Mouse (Mus musculus) kidney, embryonic 16.5 days (tissue): ENCODE data around the gene Txnip. TPM values are rescaled to one million over a fixed set of nuclear protein-coding genes. Genes with fewer than 3 reads are reported as not detected.
A peak's percentile ranks its signal among the peaks of the same experiment; 100 is the strongest.
"Not testable (repeated sequence)": the region's sequence is repeated elsewhere in the genome, so short reads cannot be mapped to it uniquely, and the experiment has no call there.

Source experiments
- ATAC-seq: fragments of 200-750 bp; cut with Nextera tagmentation; 2 replicates; pipeline ENCODE4 v1.8.0; 2017; ENCODE audit warnings: moderate TSS enrichment; ENCODE audit not compliant: low FRiP score, low TSS enrichment
- H3K27ac ChIP-seq: fragments of 300-500 bp; sonication (generic); 2 replicates; pipeline ENCODE4 v1.5.1; 2014; ENCODE audit warnings: low read length
- H3K27me3 ChIP-seq: fragments of 300-500 bp; sonication (generic); 2 replicates; pipeline ENCODE4 v1.6.1; 2014; ENCODE audit warnings: low read length, control low read depth, mixed read lengths; ENCODE audit not compliant: insufficient read depth
- H3K36me3 ChIP-seq: fragments of 300-500 bp; sonication (generic); 2 replicates; pipeline ENCODE4 v1.6.1; 2014; ENCODE audit warnings: low read length, control low read depth, mixed read lengths; ENCODE audit not compliant: insufficient read depth
- H3K4me1 ChIP-seq: fragments of 300-500 bp; sonication (generic); 2 replicates; pipeline ENCODE4 v1.6.1; 2014; ENCODE audit warnings: low read length, control low read depth, mixed read lengths; ENCODE audit not compliant: insufficient read depth
- H3K4me2 ChIP-seq: fragments of 300-500 bp; sonication (generic); replicated peaks from 2 replicates; pipeline ENCODE4 v1.6.1; 2014; ENCODE audit warnings: low read depth, low read length
- H3K4me3 ChIP-seq: fragments of 300-500 bp; sonication (generic); 2 replicates; pipeline ENCODE4 v1.5.1; 2014; ENCODE audit warnings: mild to moderate bottlenecking, low read length
- H3K9ac ChIP-seq: fragments of 300-500 bp; sonication (generic); replicated peaks from 2 replicates; pipeline ENCODE4 v1.6.1; 2014; ENCODE audit warnings: low read length
- H3K9me3 ChIP-seq: fragments of 300-500 bp; sonication (generic); 2 replicates; pipeline ENCODE4 v1.6.1; 2016; ENCODE audit warnings: low read length, control low read depth
- WGBS: fragments of 180-500 bp; shearing (Covaris S2); extraction: QIAGEN DNeasy Blood & Tissue Kit; methylation state at CpG from one replicate; pipeline ENCODE4 v1.1.7; 2014; 5-methylcytosine and 5-hydroxymethylcytosine counted together
- polyA plus RNA-seq: library from polyadenylated mRNA; unstranded; fragments of >200 nt; fragmentation: Nextera tagmentation; extraction: Ambion mirVana; gene quantifications from 2 replicates; pipeline ENCODE4 v1.2.1, GENCODE M21; 2015

Gene Txnip
- polyA plus RNA-seq, 1 experiment from 2014 or later, result 197 TPM

GRCm38 (mm10) chr3:96603311-96603710 is 45.6 kb downstream of the Txnip start:
- 55% methylated on average over 5 of the region's 5 CpGs for WGBS
- H3K27ac ChIP-seq, result peak overlapping the region; percentile 94
- peaks cover 10% of the 10 kb centered on the region for H3K27me3 ChIP-seq
- H3K4me3 ChIP-seq, result peak overlapping the region; percentile 71
- peaks cover 21% of the 10 kb centered on the region for H3K4me1 ChIP-seq
- peak overlapping the region; percentile 73 for H3K4me2 ChIP-seq
- peak overlapping the region; percentile 81 for H3K9ac ChIP-seq
- no peaks in the 10 kb centered on the region for H3K9me3 ChIP-seq
- no peak for ATAC-seq
- H3K36me3 ChIP-seq, result no peaks in the 10 kb centered on the region

GRCm38 (mm10) chr3:96606007-96606406 is 48.2 kb downstream of the Txnip start:
- not testable (repeated sequence) for H3K4me2 ChIP-seq, H3K9me3 ChIP-seq, H3K4me3 ChIP-seq, ATAC-seq, H3K9ac ChIP-seq, H3K27me3 ChIP-seq, H3K27ac ChIP-seq, H3K36me3 ChIP-seq
- WGBS, result 84% methylated on average over 3 of the region's 4 CpGs
- peaks cover 12% of the 10 kb centered on the region for H3K4me1 ChIP-seq

- no peak overlapping the region for H3K4me2 ChIP-seq
- H3K4me1 ChIP-seq, result peaks cover 12% of the 10 kb centered on the region
- WGBS, result 88% methylated on average over 4 of the region's 4 CpGs
- no peak overlapping the region for H3K27ac ChIP-seq
- H3K9me3 ChIP-seq, result no peaks in the 10 kb centered on the region
- no peaks in the 10 kb centered on the region for H3K36me3 ChIP-seq
- no peak overlapping the region for H3K9ac ChIP-seq
- no peak for ATAC-seq
- no peaks in the 10 kb centered on the region for H3K27me3 ChIP-seq
- no peak overlapping the region for H3K4me3 ChIP-seq
These were observed 48.9 kb downstream of the Txnip start for GRCm38 (mm10) chr3:96606618-96607017.

Other genes starting within 250 kb of the Txnip start
- 0.25 TPM in 1 of 2 replicates, not detected in the other for gene BC107364, start 105.7 kb upstream of the Txnip start, polyA plus RNA-seq
- 0.37 and 0.69 TPM in 2 replicates for gene Hfe2, start 32.8 kb upstream of the Txnip start, polyA plus RNA-seq
- gene Gm16253, start 19.0 kb downstream of the Txnip start, polyA plus RNA-seq, result 1.3 TPM in 2 replicates
- gene Polr3gl, start 36.2 kb downstream of the Txnip start, polyA plus RNA-seq, result 32.1 and 35.8 TPM in 2 replicates
- gene Ankrd34a, start 38.7 kb downstream of the Txnip start, polyA plus RNA-seq, result 2.2 and 2.3 TPM in 2 replicates
- gene Lix1l, start 43.2 kb downstream of the Txnip start, polyA plus RNA-seq, result 6.9 and 7.1 TPM in 2 replicates
- gene Rbm8a, start 72.0 kb downstream of the Txnip start, polyA plus RNA-seq, result 129 and 156 TPM in 2 replicates
- gene Pex11b, start 77.4 kb downstream of the Txnip start, polyA plus RNA-seq, result 56.4 and 60.6 TPM in 2 replicates
- gene Gm42957, start 77.5 kb downstream of the Txnip start, polyA plus RNA-seq, result 0.05 and 0.21 TPM in 2 replicates
- gene Itga10, start 87.6 kb downstream of the Txnip start, polyA plus RNA-seq, result 0.85 and 1.2 TPM in 2 replicates
- 1.2 and 1.6 TPM in 2 replicates for gene Ankrd35, start 112.2 kb downstream of the Txnip start, polyA plus RNA-seq
- gene Pias3, start 138.4 kb downstream of the Txnip start, polyA plus RNA-seq, result 62.1 and 72.3 TPM in 2 replicates
- 12.0 and 12.2 TPM in 2 replicates for gene Nudt17, start 150.6 kb downstream of the Txnip start, polyA plus RNA-seq
- 44.5 and 45.3 TPM in 2 replicates for gene Polr3c, start 169.7 kb downstream of the Txnip start, polyA plus RNA-seq
- gene Rnf115, start 169.7 kb downstream of the Txnip start, polyA plus RNA-seq, result 56.6 and 57.3 TPM in 2 replicates